Mouse (Mus musculus): ENCODE measurements around the gene Snx29. TPM values are rescaled to one million over a fixed set of nuclear protein-coding genes. Genes with fewer than 3 reads are reported as not detected.

Gene Snx29
- polyA plus RNA-seq, 1 experiment from 2014 or later: 8.2 TPM

DNA sequence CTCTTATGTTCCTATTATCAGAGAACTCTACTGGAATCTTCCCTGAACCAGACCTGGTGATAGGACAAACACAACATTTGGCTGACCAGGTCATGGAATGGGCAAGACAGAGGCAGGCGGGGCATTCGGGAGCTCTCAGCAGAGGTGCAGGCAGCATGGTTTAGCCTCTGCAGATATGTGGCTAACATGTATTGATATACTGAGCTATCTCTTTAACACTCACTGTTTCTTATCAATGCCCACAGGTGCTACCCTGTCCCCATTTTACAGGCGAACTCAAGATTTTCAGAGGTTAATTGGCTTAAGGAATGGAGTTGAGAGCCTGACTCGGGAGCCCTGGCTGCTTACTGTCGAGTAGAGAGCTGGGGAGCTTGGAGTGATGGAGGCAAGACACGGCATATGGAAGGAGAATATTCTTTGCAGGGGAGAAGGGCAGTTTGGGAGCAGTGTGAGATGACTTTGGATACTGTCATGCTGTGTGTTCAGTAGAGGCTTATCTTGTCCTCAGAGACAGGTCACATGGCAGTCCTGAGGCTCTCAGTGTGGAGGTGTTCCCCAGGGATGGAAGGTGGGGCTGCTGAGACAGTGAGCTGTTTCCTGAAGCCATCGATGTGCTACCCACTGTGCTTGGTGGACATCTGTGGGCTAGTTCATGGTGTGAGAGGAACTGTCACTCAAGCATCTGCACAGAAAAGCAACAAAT is 473.2 kb downstream of the Snx29 start:
- H3K27ac ChIP-seq (ENCODE audit: low read length): no peak overlapping the region
- no peaks in the 10 kb centered on the region for H3K27me3 ChIP-seq (ENCODE audit: control insufficient read depth, insufficient read depth, low read length)
- no peak overlapping the region for H3K4me2 ChIP-seq (ENCODE audit: low read depth, low read length)
- 0 out of 2 replicates have a peak, but pooled peaks cover 5% of the 10 kb centered on the region for H3K4me1 ChIP-seq (ENCODE audit: control insufficient read depth, insufficient read depth, low read length)
- WGBS: 51% methylated on average over 7 of the region's 7 CpGs
- no peak for ATAC-seq (replicated peaks; ENCODE audit: extremely low read depth, insufficient read depth, low FRiP score)
- no peak overlapping the region for H3K9ac ChIP-seq (ENCODE audit: low read length)
- H3K36me3 ChIP-seq (ENCODE audit: control insufficient read depth, insufficient read depth): no peaks in the 10 kb centered on the region
- H3K9me3 ChIP-seq (replicated peaks; ENCODE audit: control insufficient read depth, low read length): 0 out of 2 replicates have a peak, but pooled peaks cover 4% of the 10 kb centered on the region
- no peak overlapping the region for H3K4me3 ChIP-seq (ENCODE audit: low read length)

DNA sequence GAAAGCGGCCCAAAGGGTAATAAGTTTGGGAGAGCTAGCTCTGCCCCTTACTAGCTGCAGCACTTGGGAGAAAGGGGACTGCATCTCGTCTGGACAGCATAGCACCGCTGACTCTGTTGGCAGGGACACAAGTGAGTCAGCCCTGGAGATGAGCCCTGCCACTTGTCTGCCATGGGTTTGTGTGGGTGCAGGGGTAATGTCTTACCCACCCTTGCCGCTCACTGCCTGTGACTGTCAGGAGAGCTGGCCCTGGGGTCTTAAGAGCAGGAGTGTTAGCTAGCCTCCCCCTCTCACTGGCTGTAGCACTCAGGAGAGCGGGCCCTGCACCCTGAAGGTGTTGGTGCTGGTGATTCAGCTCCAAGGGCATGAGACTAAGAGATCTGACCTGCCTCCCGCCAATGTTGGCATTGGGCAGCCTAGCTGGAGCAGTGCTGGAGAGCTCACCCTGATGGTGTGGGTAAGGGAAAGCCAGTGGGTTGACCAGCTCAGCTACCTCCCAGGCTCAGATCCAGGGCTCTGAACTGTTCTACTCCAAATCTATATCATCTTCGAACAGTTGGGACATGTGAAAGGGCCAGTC is 479.3 kb downstream of the Snx29 start:
- no peak for ATAC-seq (replicated peaks; ENCODE audit: extremely low read depth, insufficient read depth, low FRiP score)
- H3K4me2 ChIP-seq (ENCODE audit: low read depth, low read length): no peak overlapping the region
- H3K27me3 ChIP-seq (ENCODE audit: control insufficient read depth, insufficient read depth, low read length): no peaks in the 10 kb centered on the region
- 0 out of 2 replicates have a peak, but pooled peaks cover 2% of the 10 kb centered on the region for H3K4me1 ChIP-seq (ENCODE audit: control insufficient read depth, insufficient read depth, low read length)
- no peak overlapping the region for H3K27ac ChIP-seq (ENCODE audit: low read length)
- no peak overlapping the region for H3K4me3 ChIP-seq (ENCODE audit: low read length)
- H3K36me3 ChIP-seq (ENCODE audit: control insufficient read depth, insufficient read depth): peaks cover 11% of the 10 kb centered on the region
- no peaks in the 10 kb centered on the region for H3K9me3 ChIP-seq (replicated peaks; ENCODE audit: control insufficient read depth, low read length)
- no peak overlapping the region for H3K9ac ChIP-seq (ENCODE audit: low read length)
- 83% methylated on average over 7 of the region's 7 CpGs for WGBS

Other genes with a start within 250 kb of the Snx29 start
- gene Txndc11, start 188.3 kb upstream of the Snx29 start, polyA plus RNA-seq (2015; fragmentation: Nextera tagmentation; extraction: Ambion mirVana): 28.6 and 29.6 TPM in 2 replicates
- 66.8 and 79.1 TPM in 2 replicates for gene Zc3h7a, start 146.5 kb upstream of the Snx29 start, polyA plus RNA-seq (2015; fragmentation: Nextera tagmentation; extraction: Ambion mirVana)
- 113 and 144 TPM in 2 replicates for gene Rsl1d1, start 119.6 kb upstream of the Snx29 start, polyA plus RNA-seq (2015; fragmentation: Nextera tagmentation; extraction: Ambion mirVana)
- gene Gspt1, start 68.6 kb upstream of the Snx29 start, polyA plus RNA-seq (2015; fragmentation: Nextera tagmentation; extraction: Ambion mirVana): 42.6 and 45.4 TPM in 2 replicates
- gene Tnfrsf17, start 9.1 kb upstream of the Snx29 start, polyA plus RNA-seq (2015; fragmentation: Nextera tagmentation; extraction: Ambion mirVana): not detected in 2 replicates